Mouse (Mus musculus) MN1 (cell line): ENCODE measurements around the gene Cnst.
"Not testable (repeated sequence)": the region's sequence is repeated elsewhere in the genome, so short reads cannot be mapped to it uniquely, and the experiment has no call there.

Experiments used
- DNase-seq: peaks from one replicate; pipeline ENCODE4 v3.0.0-alpha.2; 2016; ENCODE audit warnings: low spot score

Gene Cnst

DNA sequence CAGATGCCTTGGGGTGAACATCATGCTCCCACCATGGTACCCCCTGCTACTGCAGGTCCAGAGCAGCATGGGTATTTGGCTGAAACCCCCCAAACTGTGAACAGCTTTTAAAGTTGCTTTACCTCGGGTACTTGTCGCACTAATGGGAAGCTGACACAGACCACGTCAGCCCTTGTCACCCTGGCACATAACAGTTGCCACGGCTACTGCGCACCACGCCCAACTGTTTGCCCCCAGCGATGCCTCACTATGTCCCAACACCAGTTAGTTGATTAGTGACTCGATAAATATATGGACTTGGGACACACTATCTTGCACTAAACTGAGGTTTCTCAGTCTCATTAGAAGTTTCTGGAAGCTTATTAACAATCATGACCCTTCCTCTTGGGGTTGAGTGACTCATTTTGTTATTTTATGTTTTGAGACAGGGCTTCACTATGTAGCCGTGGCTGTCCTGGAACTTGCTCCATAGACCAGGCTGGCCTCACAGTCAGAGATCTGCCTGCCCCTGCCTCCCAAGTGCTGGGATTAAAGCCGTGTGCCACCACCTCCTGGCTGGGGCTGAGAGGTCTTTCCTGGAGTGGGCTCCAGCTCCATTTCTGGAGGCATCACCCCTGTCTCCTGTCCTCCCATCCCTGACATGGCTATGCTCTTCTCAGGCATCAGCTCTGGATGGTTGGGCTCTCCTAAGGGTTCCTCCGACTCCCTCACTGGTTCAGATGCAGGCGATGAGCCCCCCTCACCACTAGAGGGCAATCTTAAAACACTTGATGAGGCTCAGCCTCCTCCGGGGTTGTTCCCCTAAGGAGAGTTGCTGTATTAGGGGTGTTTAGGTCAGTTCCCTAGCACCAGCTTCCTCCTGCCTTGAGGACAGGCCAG is 99.2 kb downstream of the Cnst start:
- peak; percentile 90 for DNase-seq

- no peak for DNase-seq
Observed at GRCm38 (mm10) chr1:179645980-179646268, 99.8 kb downstream of the Cnst start.

DNA sequence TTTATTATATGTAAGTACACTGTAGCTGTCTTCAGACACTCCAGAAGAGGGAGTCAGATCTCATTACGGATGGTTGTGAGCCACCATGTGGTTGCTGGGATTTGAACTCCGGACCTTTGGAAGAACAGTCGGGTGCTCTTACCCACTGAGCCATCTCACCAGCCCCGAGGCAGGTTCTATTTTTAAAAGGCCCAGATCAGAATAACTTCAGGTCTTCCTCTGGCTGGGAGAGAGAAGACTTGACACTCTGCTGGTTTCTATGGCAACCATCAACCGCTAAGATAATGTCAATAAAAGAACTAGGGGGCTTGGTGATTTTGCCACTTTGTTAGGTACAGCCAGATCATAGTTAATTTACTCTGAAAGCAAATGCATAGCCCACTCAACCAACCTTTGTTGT is 102.5 kb downstream of the Cnst start:
- DNase-seq, result not testable (repeated sequence)

- no peak for DNase-seq
Observed at GRCm38 (mm10) chr1:179649324-179649723, 103.2 kb downstream of the Cnst start.

DNA sequence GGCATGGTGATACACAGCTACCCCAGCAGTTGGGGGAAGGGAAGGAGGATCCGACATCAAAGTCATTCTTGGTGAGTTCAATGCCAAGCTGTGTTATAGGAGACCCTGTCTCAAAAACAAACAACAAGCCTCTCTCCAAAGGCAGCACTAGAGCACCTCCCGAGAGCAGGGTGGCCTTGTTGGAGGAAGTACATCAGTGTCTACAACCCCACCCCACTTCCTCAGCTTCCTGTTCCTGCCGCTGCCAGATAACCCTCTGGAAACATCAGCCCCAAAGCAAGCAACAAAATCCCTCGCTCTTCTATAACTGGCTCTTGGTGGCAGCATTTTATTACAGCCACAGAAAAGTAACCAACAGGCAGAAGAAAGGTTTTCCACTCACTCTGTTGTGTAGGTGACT is 104.1 kb downstream of the Cnst start:
- no peak for DNase-seq

GRCm38 (mm10) chr1:179651224-179651623 is 105.1 kb downstream of the Cnst start:
- no peak for DNase-seq

DNA sequence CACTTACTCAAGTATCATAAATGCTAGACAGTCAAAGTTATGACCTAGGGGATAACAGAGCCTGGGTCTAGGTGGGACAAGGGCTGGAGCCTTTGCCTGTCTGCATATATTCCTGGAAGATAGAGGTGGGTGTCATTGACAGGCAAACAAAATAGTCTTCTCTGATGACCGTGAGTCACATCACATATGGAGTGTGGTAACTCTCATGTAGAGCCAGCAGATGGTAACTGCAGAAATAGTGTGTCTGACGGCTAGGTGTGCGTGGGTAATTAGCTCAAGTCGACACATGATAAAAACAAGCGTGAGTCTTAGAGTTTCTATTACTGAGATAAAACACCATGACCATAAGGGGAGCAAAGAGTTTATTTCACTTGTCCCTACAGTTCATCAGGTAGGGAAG is 116.9 kb downstream of the Cnst start:
- no peak for DNase-seq

DNA sequence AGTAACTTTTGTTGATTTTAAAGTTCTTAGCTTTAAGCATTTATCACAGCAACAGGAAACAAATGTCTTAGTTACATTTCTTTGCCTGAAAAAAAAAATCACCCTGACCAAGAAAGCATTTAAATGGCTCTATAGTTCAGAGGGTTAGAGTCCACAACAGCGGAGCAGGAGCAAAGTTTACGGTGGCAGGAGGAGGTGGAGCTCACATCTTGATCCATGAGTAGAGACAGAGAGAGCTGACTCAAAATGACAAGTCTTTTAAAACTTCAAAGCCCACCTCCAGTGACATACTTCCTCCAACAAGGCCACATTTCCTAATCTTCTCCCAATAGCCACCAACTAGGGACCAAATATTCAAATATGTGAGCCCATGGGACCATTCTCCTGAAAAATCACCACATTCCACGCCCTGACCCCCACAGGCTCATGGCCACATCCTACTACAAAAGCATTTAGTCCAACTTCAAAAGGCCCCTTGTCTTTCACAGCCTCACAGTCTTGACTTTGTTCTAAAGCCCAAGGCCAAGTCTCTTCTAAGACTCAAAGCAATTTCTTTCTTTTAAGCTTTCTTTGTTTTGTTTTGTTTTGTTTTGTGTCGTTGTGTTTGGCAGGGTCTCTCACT is 118.2 kb downstream of the Cnst start:
- no peak for DNase-seq

GRCm38 (mm10) chr1:179666971-179667370 is 120.8 kb downstream of the Cnst start:
- no peak for DNase-seq

DNA sequence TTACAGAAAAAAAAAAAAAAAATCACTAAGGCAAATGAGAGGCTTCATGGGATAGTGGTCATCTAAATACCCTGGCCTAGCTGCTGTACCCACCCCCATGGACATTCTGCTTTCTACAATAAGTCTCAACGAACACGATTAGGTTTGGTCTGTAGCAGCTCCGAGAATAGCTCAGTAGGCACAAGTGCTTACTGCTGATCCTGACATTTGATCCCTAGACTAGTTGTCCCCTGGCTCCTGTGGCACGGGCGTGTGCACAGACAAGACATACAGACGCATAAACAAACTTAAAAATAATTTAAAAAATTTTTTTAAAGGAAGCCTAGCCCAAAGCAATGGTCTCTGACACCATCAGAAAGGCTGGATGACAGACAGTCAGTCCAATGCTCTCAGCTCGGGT is 121.3 kb downstream of the Cnst start:
- DNase-seq, result no peak

- peak; percentile 92 for DNase-seq
Observed at GRCm38 (mm10) chr1:179668013-179668805, 122.0 kb downstream of the Cnst start, which contains the start of gene Sccpdh. Sccpdh (plus strand) TSS chr1:179668210.

DNA sequence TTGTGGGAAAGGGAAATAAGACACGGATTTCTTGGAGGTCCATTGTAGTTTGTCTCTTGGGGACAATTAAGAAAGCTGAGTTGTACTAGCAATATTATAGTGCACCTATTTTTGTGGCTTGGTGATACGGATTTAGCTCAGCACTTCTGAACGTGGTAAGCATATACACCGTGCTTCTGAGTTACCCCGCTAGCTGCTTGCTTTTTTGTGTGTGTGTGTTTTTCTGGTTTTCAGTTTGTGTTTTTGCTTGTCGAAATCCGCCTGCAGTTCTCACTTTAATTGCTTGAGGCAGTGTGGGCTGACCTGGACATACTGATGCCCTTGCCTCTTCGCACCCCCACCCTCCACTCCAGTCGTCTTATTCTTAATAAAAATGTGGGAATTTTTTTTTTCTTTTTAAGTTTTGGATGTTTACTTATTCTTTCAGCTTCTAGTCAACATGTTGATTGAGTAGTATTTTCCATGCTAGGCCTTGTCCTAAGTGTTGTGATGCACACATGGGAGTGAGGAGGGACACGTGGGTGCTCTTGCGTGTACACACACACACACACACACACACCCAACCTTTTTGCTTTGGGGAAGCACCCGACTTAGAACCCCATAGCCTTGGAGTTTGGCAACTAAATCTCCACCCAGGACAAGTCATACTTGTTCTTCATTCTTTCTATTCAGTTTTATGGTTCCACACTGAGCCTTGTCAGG is 122.8 kb downstream of the Cnst start:
- peak; percentile 72 for DNase-seq

DNA sequence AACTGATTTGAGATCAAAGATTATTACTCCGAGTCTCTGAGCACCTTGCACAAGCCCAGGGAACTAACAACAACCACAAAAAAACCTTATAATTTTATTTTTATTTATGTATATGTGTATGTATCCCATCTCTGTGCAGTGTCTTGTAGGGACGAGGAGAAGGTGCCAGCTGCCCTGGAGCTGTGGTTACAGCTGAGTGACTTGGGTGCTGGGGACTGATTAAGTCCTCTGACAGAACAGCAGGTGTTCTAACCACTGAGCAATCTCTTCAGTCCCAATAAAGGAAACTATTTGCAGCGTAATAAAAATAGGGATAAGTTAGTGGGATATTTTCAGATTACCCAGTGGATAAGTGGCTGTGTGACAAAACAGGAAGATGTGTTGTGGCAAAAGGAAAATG is 128.2 kb downstream of the Cnst start:
- no peak for DNase-seq

GRCm38 (mm10) chr1:179677031-179677430 is 130.9 kb downstream of the Cnst start:
- no peak for DNase-seq
